Mouse (Mus musculus): Measurements from ENCODE around the gene Ugt1a5. TPM values are rescaled to one million over a fixed set of nuclear protein-coding genes. Genes with fewer than 3 reads are reported as not detected.

Ugt1a5 gene
- total and polyA plus RNA-seq, 3 experiments = not detected

- no peaks in the 10 kb centered on the region for H3K36me3 ChIP-seq (ENCODE audit: control insufficient read depth in 1 of 2, insufficient read depth in 2 of 2, low read length in 2 of 2)
- no peak overlapping the region for H3K9ac ChIP-seq (ENCODE audit: control insufficient read depth, low read depth, low read length, poor library complexity, severe bottlenecking)
- H3K4me3 ChIP-seq (ENCODE audit: control insufficient read depth in 1 of 2, insufficient read depth in 1 of 2, low read depth in 2 of 2, low read length in 2 of 2) = no peak overlapping the region
- no peak for DNase-seq (ENCODE audit: low read depth, low spot score)
- no peak overlapping the region for H3K27ac ChIP-seq (ENCODE audit: control insufficient read depth, low read depth, low read length)
- no peaks in the 10 kb centered on the region for H3K79me2 ChIP-seq (ENCODE audit: control insufficient read depth, insufficient read depth, low read length, poor library complexity)
- H3K4me1 ChIP-seq (ENCODE audit: control insufficient read depth in 1 of 2, insufficient read depth in 2 of 2, low read length in 2 of 2) = no peaks in the 10 kb centered on the region
- TF ChIP-seq SMC3 (IDR thresholded peaks at IDR 0.05; ENCODE audit: low read depth, low read length) (no peak), KAT2A (conservative IDR thresholded peaks at IDR 0.05; ENCODE audit: low read depth, low read length) (no peak), CHD1 (IDR thresholded peaks at IDR 0.05; ENCODE audit: low read depth, low read length) (no peak), ELF1 (IDR thresholded peaks at IDR 0.05; ENCODE audit: low read depth, low read length) (no peak), UBTF (IDR thresholded peaks at IDR 0.05; ENCODE audit: borderline replicate concordance, insufficient read depth, low read depth, low read length) (no peak), POLR2A (IDR thresholded peaks at IDR 0.05; ENCODE audit: control insufficient read depth in 1 of 2, insufficient read depth in 1 of 2, low read depth in 1 of 2, low read length in 2 of 2, poor library complexity in 1 of 2) (no peak), TAL1 (IDR thresholded peaks at IDR 0.05; ENCODE audit: low read length) (no peak), POLR2AphosphoS2 (IDR thresholded peaks at IDR 0.05; ENCODE audit: low read length) (no peak), ETS1 (IDR thresholded peaks at IDR 0.05; ENCODE audit: low read depth, low read length) (no peak), ZNF384 (IDR thresholded peaks at IDR 0.05; ENCODE audit: low read depth, low read length) (no peak), MAZ (IDR thresholded peaks at IDR 0.05; ENCODE audit: low read depth, low read length) (no peak), ZKSCAN1 (IDR thresholded peaks at IDR 0.05; ENCODE audit: low read depth, low read length) (no peak), TCF12 (IDR thresholded peaks at IDR 0.05; ENCODE audit: low read depth, low read length) (no peak), MYB (IDR thresholded peaks at IDR 0.05; ENCODE audit: low read depth, low read length) (no peak), BHLHE40 (IDR thresholded peaks at IDR 0.05; ENCODE audit: borderline replicate concordance, low read depth, low read length) (no peak), SIN3A (IDR thresholded peaks at IDR 0.05; ENCODE audit: low read length) (no peak), CTCF (IDR thresholded peaks at IDR 0.05 in 2 of 3, conservative IDR thresholded peaks at IDR 0.05 in 1 of 3; ENCODE audit: control insufficient read depth in 1 of 3, insufficient read depth in 1 of 3, low read depth in 2 of 3, low read length in 3 of 3, poor library complexity in 1 of 3, severe bottlenecking in 1 of 3) (no peak), MEF2A (IDR thresholded peaks at IDR 0.05; ENCODE audit: extremely low read depth, insufficient replicate concordance, low read depth, low read length, poor library complexity, severe bottlenecking) (no peak), HCFC1 (IDR thresholded peaks at IDR 0.05; ENCODE audit: low read depth, low read length) (no peak), MXI1 (IDR thresholded peaks at IDR 0.05; ENCODE audit: low read depth, low read length) (no peak)
- H3K27me3 ChIP-seq (ENCODE audit: control insufficient read depth in 1 of 2, insufficient read depth in 2 of 2, low read length in 2 of 2) = no peaks in the 10 kb centered on the region
- H3K9me3 ChIP-seq (replicated peaks; ENCODE audit: insufficient read depth, low read length) = no peaks in the 10 kb centered on the region
Observed at GRCm38 (mm10) chr1:88235894-88236415, 70.1 kb downstream of the Ugt1a5 start.

DNA sequence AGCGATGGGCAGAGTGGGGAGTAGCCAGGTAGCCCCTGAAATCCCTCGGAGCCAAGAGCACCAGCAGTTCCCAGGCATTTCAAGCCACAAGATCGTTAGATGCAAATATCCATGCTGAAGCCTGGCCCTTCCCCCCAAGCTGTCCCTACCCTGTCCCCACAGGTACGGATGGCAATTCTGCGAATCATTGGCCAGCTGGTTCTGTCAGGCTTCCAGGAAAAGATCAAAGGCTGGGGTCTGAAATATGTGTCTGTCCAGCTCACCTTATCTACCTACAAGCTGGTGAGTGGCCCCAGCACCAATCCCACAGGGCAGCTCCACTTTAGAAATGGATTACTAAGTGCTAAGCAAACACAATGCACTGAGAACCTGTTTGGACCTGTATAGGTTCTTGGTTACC is 71.5 kb downstream of the Ugt1a5 start:
- Histone ChIP-seq H3K9ac (ENCODE audit: control insufficient read depth, low read depth, low read length, poor library complexity, severe bottlenecking) (no peak overlapping the region), H3K9me3 (replicated peaks; ENCODE audit: insufficient read depth, low read length) (no peaks in the 10 kb centered on the region), H3K27me3 (ENCODE audit: control insufficient read depth in 1 of 2, insufficient read depth in 2 of 2, low read length in 2 of 2) (no peaks in the 10 kb centered on the region), H3K4me1 (ENCODE audit: control insufficient read depth in 1 of 2, insufficient read depth in 2 of 2, low read length in 2 of 2) (no peaks in the 10 kb centered on the region), H3K36me3 (ENCODE audit: control insufficient read depth in 1 of 2, insufficient read depth in 2 of 2, low read length in 2 of 2) (no peaks in the 10 kb centered on the region), H3K27ac (ENCODE audit: control insufficient read depth, low read depth, low read length) (no peak overlapping the region), H3K79me2 (ENCODE audit: control insufficient read depth, insufficient read depth, low read length, poor library complexity) (no peaks in the 10 kb centered on the region), H3K4me3 (ENCODE audit: control insufficient read depth in 1 of 2, insufficient read depth in 1 of 2, low read depth in 2 of 2, low read length in 2 of 2) (no peak overlapping the region)
- TF ChIP-seq MAZ (IDR thresholded peaks at IDR 0.05; ENCODE audit: low read depth, low read length) (no peak), KAT2A (conservative IDR thresholded peaks at IDR 0.05; ENCODE audit: low read depth, low read length) (no peak), HCFC1 (IDR thresholded peaks at IDR 0.05; ENCODE audit: low read depth, low read length) (no peak), ZNF384 (IDR thresholded peaks at IDR 0.05; ENCODE audit: low read depth, low read length) (no peak), UBTF (IDR thresholded peaks at IDR 0.05; ENCODE audit: borderline replicate concordance, insufficient read depth, low read depth, low read length) (no peak), BHLHE40 (IDR thresholded peaks at IDR 0.05; ENCODE audit: borderline replicate concordance, low read depth, low read length) (no peak), SMC3 (IDR thresholded peaks at IDR 0.05; ENCODE audit: low read depth, low read length) (no peak), ZC3H11A (IDR thresholded peaks at IDR 0.05; ENCODE audit: low read depth, low read length) (no peak), EP300 (IDR thresholded peaks at IDR 0.05; ENCODE audit: low read depth in 1 of 2, low read length in 2 of 2) (no peak)
- DNase-seq (ENCODE audit: low read depth, low spot score) = no peak
